7 mouse cellular contexts compared by ENCODE assay signal in the genomic region with DNA sequence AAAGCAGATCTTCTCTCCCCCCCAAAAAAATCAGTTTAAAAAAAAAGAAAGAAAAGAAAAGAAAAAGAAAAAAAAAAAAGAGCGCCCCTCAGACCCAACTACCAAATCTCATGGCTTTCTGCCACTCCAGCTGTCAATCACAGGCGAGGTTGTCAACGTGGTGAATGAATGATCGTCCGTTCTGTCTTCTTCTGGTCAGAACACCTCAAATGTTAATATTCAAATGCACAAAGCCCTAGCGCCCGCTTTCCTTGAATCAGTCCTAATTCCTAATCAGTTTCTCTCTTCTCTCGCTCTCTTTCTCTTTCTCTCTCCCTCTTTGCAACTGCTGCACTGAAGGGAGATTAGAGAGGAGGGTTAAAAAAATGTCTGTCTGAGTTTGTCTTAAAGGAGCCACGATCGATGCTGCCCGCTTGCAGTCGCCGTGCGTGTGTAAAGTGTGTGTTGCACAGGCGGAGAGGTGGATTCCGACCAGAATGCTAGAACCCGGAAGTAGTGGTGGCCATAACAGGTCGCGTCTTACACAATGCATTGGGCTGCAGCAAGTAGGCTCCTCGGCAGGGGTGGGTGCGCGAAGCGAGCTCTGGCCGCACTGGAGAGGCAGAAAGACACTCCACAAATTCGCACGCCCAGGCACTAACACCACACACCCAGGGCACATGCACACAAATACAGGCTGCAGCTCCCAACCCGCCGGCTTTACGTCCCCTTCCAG. TPM values are rescaled to one million over a fixed set of nuclear protein-coding genes. Genes with fewer than 3 reads are reported as not detected.
A peak's percentile ranks its signal among the peaks of the same experiment; 100 is the strongest.
DNase-seq lines count a peak whose midpoint lies in the region; ATAC-seq lines count a peak whose summit lies in the region.

A gene (minus strand): TSS at position 497 of the 715 bp plus-strand sequence.

- DNase-seq in adrenal gland, postnatal 14 days, result peak; percentile 95
- peak; percentile 93 for DNase-seq in embryonic facial prominence, embryonic 10.5 days (ENCODE audit: low spot score)
- DNase-seq in heart, adult 11 months, result peak; percentile 100
- DNase-seq in kidney, adult 18-20 months, result peak; percentile 85
- DNase-seq in limb, embryonic 11.5 days (ENCODE audit: low spot score), result peak; percentile 89
- peak; percentile 59 to 62 for DNase-seq in spleen, adult 18-20 months

- H3K4me2 ChIP-seq in limb, embryonic 11.5 days (ENCODE audit: low read depth, severe bottlenecking), result peak within 1 kb of the TSS; percentile 55
- H3K4me2 ChIP-seq in midbrain, embryonic 13.5 days (replicated peaks), result peak within 1 kb of the TSS; percentile 88

- H3K9me3 ChIP-seq in embryonic facial prominence, embryonic 10.5 days, result no peaks in the 10 kb centered on the region
- no peaks in the 10 kb centered on the region for H3K9me3 ChIP-seq in limb, embryonic 11.5 days (ENCODE audit: control insufficient read depth, low read length)
- H3K9me3 ChIP-seq in midbrain, embryonic 13.5 days, result no peaks in the 10 kb centered on the region

- peaks cover 13% of the 10 kb centered on the region; the same call in 1 of the 2 replicates for H3K36me3 ChIP-seq in embryonic facial prominence, embryonic 10.5 days (replicated peaks)
- H3K36me3 ChIP-seq in limb, embryonic 11.5 days (ENCODE audit: control insufficient read depth, insufficient read depth, low read length), result no peaks in the 10 kb centered on the region
- H3K36me3 ChIP-seq in midbrain, embryonic 13.5 days, result no peaks in the 10 kb centered on the region

- peaks cover 41% of the 10 kb centered on the region for H3K4me1 ChIP-seq in embryonic facial prominence, embryonic 10.5 days
- peaks cover 8% of the 10 kb centered on the region; the same call in 1 of the 2 replicates for H3K4me1 ChIP-seq in limb, embryonic 11.5 days (ENCODE audit: control insufficient read depth, insufficient read depth, low read length)
- peaks cover 51% of the 10 kb centered on the region for H3K4me1 ChIP-seq in midbrain, embryonic 13.5 days (replicated peaks)

- peak within 1 kb of the TSS; percentile 97 for H3K9ac ChIP-seq in limb, embryonic 11.5 days (ENCODE audit: low read length)
- peak within 1 kb of the TSS; percentile 98 for H3K9ac ChIP-seq in midbrain, embryonic 13.5 days (replicated peaks)

- H3K27me3 ChIP-seq in embryonic facial prominence, embryonic 10.5 days (replicated peaks; ENCODE audit: low read depth, poor library complexity, severe bottlenecking), result peaks cover 51% of the 10 kb centered on the region
- peaks cover 18% of the 10 kb centered on the region for H3K27me3 ChIP-seq in limb, embryonic 11.5 days (ENCODE audit: control insufficient read depth, insufficient read depth, low read length)
- peaks cover 25% of the 10 kb centered on the region for H3K27me3 ChIP-seq in midbrain, embryonic 13.5 days

- H3K4me3 ChIP-seq in embryonic facial prominence, embryonic 10.5 days, result peak within 1 kb of the TSS; percentile 78
- H3K4me3 ChIP-seq in limb, embryonic 11.5 days (ENCODE audit: low read depth, low read length), result peak within 1 kb of the TSS; percentile 62
- H3K4me3 ChIP-seq in midbrain, embryonic 13.5 days (replicated peaks), result peak within 1 kb of the TSS; percentile 65

- under 1% methylated on average over 29 of the region's 29 CpGs for WGBS in embryonic facial prominence, embryonic 10.5 days
- 0% methylated on average over 29 of the region's 29 CpGs for WGBS in limb, embryonic 11.5 days
- WGBS in midbrain, embryonic 13.5 days, result under 1% methylated on average over 29 of the region's 29 CpGs

- peak; percentile 86 for ATAC-seq in limb, embryonic 11.5 days (ENCODE audit: insufficient number of reproducible peaks, low FRiP score, low TSS enrichment, low read depth)
- peak; percentile 92 for ATAC-seq in midbrain, embryonic 13.5 days

- peak within 1 kb of the TSS; percentile 99 for H3K27ac ChIP-seq in embryonic facial prominence, embryonic 10.5 days (replicated peaks)
- peak within 1 kb of the TSS; percentile 93 for H3K27ac ChIP-seq in limb, embryonic 11.5 days (replicated peaks; ENCODE audit: low read depth, low read length)
- peak within 1 kb of the TSS; percentile 98 for H3K27ac ChIP-seq in midbrain, embryonic 13.5 days

RNA-seq across cellular contexts. Expression of the gene that starts here (rescaled TPM):
- 57.0 and 57.5 TPM in 2 replicates for total RNA-seq in adrenal gland, postnatal 14 days (2021)
- polyA plus RNA-seq in embryonic facial prominence, embryonic 10.5 days (2016; fragmentation: Nextera tagmentation; extraction: Ambion mirVana), result 73.3 and 89.6 TPM in 2 replicates
- polyA plus RNA-seq in limb, embryonic 11.5 days (2014; fragmentation: Nextera tagmentation; extraction: Ambion mirVana), result 69.8 and 85.0 TPM in 2 replicates
- polyA plus RNA-seq in midbrain, embryonic 13.5 days (2015; fragmentation: Nextera tagmentation; extraction: Ambion mirVana), result 43.4 and 45.1 TPM in 2 replicates

Comparison
In these comparisons a context has a peak if more than half of its experiments do, and no peak if none do; other contexts are left out.
1. Peak in every context shown above with its lines: DNase-seq, ATAC-seq, H3K4me3 ChIP-seq and H3K27ac ChIP-seq.